Mouse (Mus musculus) heart, adult 8-10 months (tissue): ENCODE measurements around the gene Tubb1. TPM values are rescaled to one million over a fixed set of nuclear protein-coding genes. Genes with fewer than 3 reads are reported as not detected.

ENCODE experiments used
- DNase-seq: peaks from one replicate; pipeline ENCODE4 v3.0.0; 2022; ENCODE audit warnings: low spot score
- total RNA-seq, 4 experiments: library from RNA; stranded (reverse); gene quantifications; 2 replicates each; pipeline ENCODE4 v1.2.4; 2022

Tubb1 gene
- total RNA-seq, 4 experiments from 2014 or later, result 4.1 to 10.8 (median 6.5) TPM

- no peak for DNase-seq
Observed at GRCm38 (mm10) chr2:174443046-174443445, 7.4 kb upstream of the Tubb1 start.

- no peak for DNase-seq
Observed at GRCm38 (mm10) chr2:174444359-174444758, 6.1 kb upstream of the Tubb1 start.

GRCm38 (mm10) chr2:174445018-174445417, 5.5 kb upstream of the Tubb1 start:
- no peak for DNase-seq

- no peak for DNase-seq
Observed at GRCm38 (mm10) chr2:174446492-174446891, 4.0 kb upstream of the Tubb1 start.

GRCm38 (mm10) chr2:174446905-174447304, 3.6 kb upstream of the Tubb1 start:
- no peak for DNase-seq

GRCm38 (mm10) chr2:174448405-174448804, 2.1 kb upstream of the Tubb1 start:
- no peak for DNase-seq

GRCm38 (mm10) chr2:174453681-174454080, 3.2 kb downstream of the Tubb1 start:
- no peak for DNase-seq

GRCm38 (mm10) chr2:174459365-174459764, 8.9 kb downstream of the Tubb1 start:
- DNase-seq, result no peak

- DNase-seq, result no peak
Observed at GRCm38 (mm10) chr2:174463370-174463769, 12.9 kb downstream of the Tubb1 start.

GRCm38 (mm10) chr2:174463789-174464523, 13.5 kb downstream of the Tubb1 start, which contains the start of gene Atp5e:
TSS of gene Atp5e (minus strand) at chr2:174464105.
- DNase-seq, result peak; percentile 95

GRCm38 (mm10) chr2:174470333-174470732, 19.8 kb downstream of the Tubb1 start:
- no peak for DNase-seq

GRCm38 (mm10) chr2:174470786-174471405, 20.4 kb downstream of the Tubb1 start:
- peak; percentile 3 for DNase-seq

GRCm38 (mm10) chr2:174472407-174472806, 21.9 kb downstream of the Tubb1 start:
- DNase-seq, result no peak

- peak; percentile 98 for DNase-seq
Observed at GRCm38 (mm10) chr2:174472818-174473549, 22.5 kb downstream of the Tubb1 start, which contains the start of gene Prelid3b. TSS of gene Prelid3b (minus strand) at chr2:174473081.

GRCm38 (mm10) chr2:174473550-174473927, 23.0 kb downstream of the Tubb1 start:
- DNase-seq, result no peak

GRCm38 (mm10) chr2:174477543-174478319, 27.2 kb downstream of the Tubb1 start:
- DNase-seq, result no peak

GRCm38 (mm10) chr2:174478746-174479145, 28.3 kb downstream of the Tubb1 start:
- no peak for DNase-seq

GRCm38 (mm10) chr2:174487005-174487404, 36.5 kb downstream of the Tubb1 start:
- DNase-seq, result no peak

GRCm38 (mm10) chr2:174492858-174493257, 42.4 kb downstream of the Tubb1 start:
- peak; percentile 16 for DNase-seq

- no peak for DNase-seq
Observed at GRCm38 (mm10) chr2:174500814-174501503, 50.5 kb downstream of the Tubb1 start.

GRCm38 (mm10) chr2:174501517-174501916, 51.0 kb downstream of the Tubb1 start:
- no peak for DNase-seq
